Mouse (Mus musculus) CH12.LX (cell line): ENCODE measurements at regions not wholly inside any gene's neighbourhood (a gene's known extent, or its start where the extent isn't known, plus 50 kb on each side); places are given as distances from the start of the nearest gene placed in this dataset.
A peak's percentile ranks its signal among the peaks of the same experiment; 100 is the strongest.

ENCODE experiments used
- DNase-seq: peaks from one replicate; pipeline ENCODE4 v3.0.0-alpha.2; 2013; ENCODE audit errors: extremely low read depth
- H3K27ac ChIP-seq: 2 replicates; pipeline ENCODE4 v1.5.1; 2012; ENCODE audit warnings: low read depth, mild to moderate bottlenecking, control low read depth, moderate library complexity; ENCODE audit not compliant: insufficient read depth
- H3K27me3 ChIP-seq: replicated peaks from 2 replicates; pipeline ENCODE3; 2012; ENCODE audit warnings: inconsistent platforms
- H3K36me3 ChIP-seq, 2 experiments: replicated peaks in 1 of 2; 2 replicates each; pipeline versions ENCODE3 to v1.6.1; 2012; ENCODE audit warnings: inconsistent platforms in 1 of 2, low read length in 1 of 2, mild to moderate bottlenecking in 1 of 2, mixed read lengths in 1 of 2, moderate library complexity in 1 of 2; ENCODE audit not compliant: control insufficient read depth in 1 of 2, insufficient read depth in 1 of 2
- H3K4me1 ChIP-seq, 2 experiments: 2 replicates each; pipeline ENCODE4 v1.6.1; 2012; ENCODE audit warnings: inconsistent platforms in 1 of 2, moderate library complexity in 1 of 2; ENCODE audit not compliant: insufficient read depth in 2 of 2, control insufficient read depth in 1 of 2
- H3K4me2 ChIP-seq: 2 replicates; pipeline ENCODE4 v1.6.1; 2012; ENCODE audit warnings: low read depth, mild to moderate bottlenecking, control low read depth; ENCODE audit not compliant: poor library complexity, insufficient read depth, severe bottlenecking
- H3K4me3 ChIP-seq, 3 experiments: fragments of 150-350 bp in 1 of 3; sonication (generic) in 1 of 3; replicated peaks in 1 of 3; 2 replicates each; pipeline versions ENCODE3 to v1.5.1; 2011 to 2012; ENCODE audit warnings: low read depth in 2 of 3, low read length in 2 of 3, mild to moderate bottlenecking in 2 of 3, moderate library complexity in 2 of 3, control low read depth in 1 of 3, improper control_type of control experiment in 1 of 3, inconsistent platforms in 1 of 3, mixed read lengths in 1 of 3; ENCODE audit not compliant: poor library complexity in 1 of 3
- H3K79me2 ChIP-seq: replicated peaks from 2 replicates; pipeline ENCODE4 v1.6.1; 2012; ENCODE audit warnings: mild to moderate bottlenecking, moderate library complexity; ENCODE audit not compliant: control insufficient read depth, poor library complexity, insufficient read depth, severe bottlenecking; ENCODE audit errors: extremely low read depth
- H3K9ac ChIP-seq: 2 replicates; pipeline ENCODE4 v1.6.1; 2012; ENCODE audit warnings: low read depth, mild to moderate bottlenecking, control low read depth, moderate library complexity; ENCODE audit not compliant: insufficient read depth
- H3K9me3 ChIP-seq: replicated peaks from 2 replicates; pipeline ENCODE3; 2012; ENCODE audit warnings: low read length, inconsistent platforms, mixed read lengths
- CHD1 ChIP-seq: IDR thresholded peaks from 2 replicates; pipeline ENCODE4 v1.6.1; 2012; ENCODE audit warnings: low read depth, low read length, improper control_type of control experiment, inconsistent platforms
- CHD2 ChIP-seq: IDR thresholded peaks from 2 replicates; pipeline ENCODE4 v1.6.1; 2011; ENCODE audit warnings: low read length, improper control_type of control experiment
- E2F4 ChIP-seq: IDR thresholded peaks from 2 replicates; pipeline ENCODE4 v1.6.1; 2011; ENCODE audit warnings: low read depth, low read length, improper control_type of control experiment; ENCODE audit not compliant: insufficient replicate concordance
- ELF1 ChIP-seq: IDR thresholded peaks from 2 replicates; pipeline ENCODE4 v1.6.1; 2014; ENCODE audit warnings: low read depth, mild to moderate bottlenecking, inconsistent platforms, low read length, improper control_type of control experiment
- EP300 ChIP-seq: IDR thresholded peaks from 2 replicates; pipeline ENCODE4 v1.6.1; 2011; ENCODE audit warnings: low read length, improper control_type of control experiment
- ETS1 ChIP-seq: conservative IDR thresholded peaks from 2 replicates; pipeline ENCODE4 v1.6.1; 2012; ENCODE audit warnings: low read depth, mild to moderate bottlenecking, inconsistent platforms, low read length, improper control_type of control experiment, moderate library complexity
- GABPA ChIP-seq: IDR thresholded peaks from 2 replicates; pipeline ENCODE4 v1.6.1; 2012; ENCODE audit warnings: low read depth, low read length, improper control_type of control experiment, inconsistent platforms; ENCODE audit not compliant: insufficient replicate concordance
- IRF4 ChIP-seq: IDR thresholded peaks from 2 replicates; pipeline ENCODE4 v1.6.1; 2014; ENCODE audit warnings: low read depth, mild to moderate bottlenecking, inconsistent platforms, low read length, improper control_type of control experiment
- JUN ChIP-seq: IDR thresholded peaks from 2 replicates; pipeline ENCODE4 v1.6.1; 2011; ENCODE audit warnings: low read depth, mild to moderate bottlenecking, low read length, improper control_type of control experiment, moderate library complexity; ENCODE audit not compliant: insufficient read depth
- JUND ChIP-seq: conservative IDR thresholded peaks from 2 replicates; pipeline ENCODE4 v1.6.1; 2011; ENCODE audit warnings: low read depth, low read length, improper control_type of control experiment
- KAT2A ChIP-seq: IDR thresholded peaks from 2 replicates; pipeline ENCODE4 v1.6.1; 2012; ENCODE audit warnings: low read length, improper control_type of control experiment, inconsistent platforms; ENCODE audit not compliant: insufficient replicate concordance
- MAFK ChIP-seq: IDR thresholded peaks from 2 replicates; pipeline ENCODE4 v1.6.1; 2011; ENCODE audit warnings: low read length, improper control_type of control experiment; ENCODE audit not compliant: insufficient replicate concordance
- MAX ChIP-seq: IDR thresholded peaks from 2 replicates; pipeline ENCODE4 v1.6.1; 2011; ENCODE audit warnings: low read length, improper control_type of control experiment
- MAZ ChIP-seq: IDR thresholded peaks from 2 replicates; pipeline ENCODE4 v1.6.1; 2012; ENCODE audit warnings: low read depth, mild to moderate bottlenecking, inconsistent platforms, low read length, improper control_type of control experiment, moderate library complexity
- MEF2A ChIP-seq: IDR thresholded peaks from 2 replicates; pipeline ENCODE4 v1.6.1; 2014; ENCODE audit warnings: low read depth, mild to moderate bottlenecking, inconsistent platforms, low read length, improper control_type of control experiment, borderline replicate concordance
- MYC ChIP-seq: IDR thresholded peaks from 2 replicates; pipeline ENCODE4 v1.6.1; 2011; ENCODE audit warnings: low read depth, mild to moderate bottlenecking, improper control_type of control experiment, low read length
- NRF1 ChIP-seq: IDR thresholded peaks from 2 replicates; pipeline ENCODE4 v1.6.1; 2014; ENCODE audit warnings: low read depth, mild to moderate bottlenecking, inconsistent platforms, low read length, improper control_type of control experiment, moderate library complexity
- PAX5 ChIP-seq: IDR thresholded peaks from 2 replicates; pipeline ENCODE4 v1.6.1; 2012; ENCODE audit warnings: low read length, inconsistent platforms, mixed read lengths
- POLR2A ChIP-seq: IDR thresholded peaks from 2 replicates; pipeline ENCODE4 v1.6.1; 2011; ENCODE audit warnings: low read depth, mild to moderate bottlenecking, improper control_type of control experiment, low read length
- RCOR1 ChIP-seq: conservative IDR thresholded peaks from 2 replicates; pipeline ENCODE4 v1.6.1; 2012; ENCODE audit warnings: low read depth, mild to moderate bottlenecking, inconsistent platforms, low read length, improper control_type of control experiment
- SMC3 ChIP-seq: IDR thresholded peaks from 2 replicates; pipeline ENCODE4 v1.6.1; 2011; ENCODE audit warnings: low read depth, low read length, improper control_type of control experiment
- TBP ChIP-seq: conservative IDR thresholded peaks from 2 replicates; pipeline ENCODE4 v1.6.1; 2011; ENCODE audit warnings: low read depth, low read length, improper control_type of control experiment
- TCF12 ChIP-seq: IDR thresholded peaks from 2 replicates; pipeline ENCODE4 v1.6.1; 2014; ENCODE audit warnings: low read depth, mild to moderate bottlenecking, inconsistent platforms, low read length, improper control_type of control experiment
- USF2 ChIP-seq: conservative IDR thresholded peaks from 2 replicates; pipeline ENCODE4 v1.6.1; 2011; ENCODE audit warnings: low read depth, low read length, improper control_type of control experiment
- ZC3H11A ChIP-seq: IDR thresholded peaks from 2 replicates; pipeline ENCODE4 v1.6.1; 2012; ENCODE audit warnings: low read depth, mild to moderate bottlenecking, inconsistent platforms, low read length, improper control_type of control experiment
- dilution Hi-C: fragments of 300-500 bp; cut with MboI; formaldehyde crosslinking; loops from 2 replicates; pipeline ENCODE4 v1.14.3; 2020; ENCODE audit warnings: low sequenced_read_pairs; ENCODE audit not compliant: extremely low pct_unique_long_range_greater_than_20kb, extremely low pct_ligation_motif_present
- in situ Hi-C: fragments of 300-500 bp; cut with MboI; formaldehyde crosslinking; loops from 3 replicates; pipeline ENCODE4 v1.14.3; 2019; ENCODE audit warnings: low sequenced_read_pairs, low pct_ligation_motif_present, low pct_unique_long_range_greater_than_20kb, mixed read lengths

DNA sequence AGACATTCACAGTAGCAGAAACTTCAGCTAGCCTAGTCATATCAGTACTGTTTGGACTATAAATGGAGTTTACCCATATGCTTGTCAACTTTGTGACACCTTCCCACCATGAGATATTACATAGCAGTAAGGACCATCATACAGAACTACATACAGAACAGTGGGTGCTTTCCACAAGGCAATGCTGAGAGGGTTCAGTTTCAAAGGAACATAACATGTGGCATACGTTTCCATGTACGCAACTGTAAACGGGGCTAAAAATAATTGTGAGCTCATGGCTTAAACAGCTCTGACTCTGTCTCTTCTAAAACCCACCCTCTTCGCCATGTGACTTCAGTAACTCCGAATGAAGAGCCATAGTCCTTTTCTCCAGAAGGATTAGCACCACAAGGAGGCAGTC, 109.0 kb upstream of the Rasgrp1 start:
- H3K4me2 ChIP-seq: 0 out of 2 replicates have a peak overlapping the region, but pooled peaks have one; percentile 29
- no peaks in the 10 kb centered on the region for H3K9me3 ChIP-seq
- in situ Hi-C loops (loop anchor here (25.0 kb wide), 1 partner anchor 565 kb away; the partner anchor contains the start of gene Tmco5), dilution Hi-C loops (no loop called here)
- no peak for TF ChIP-seq TBP
- TF ChIP-seq EP300: peak; percentile 31; the same call in 1 of the 2 replicates
- no peak for TF ChIP-seq MAZ
- no peak for TF ChIP-seq USF2
- no peak for TF ChIP-seq NRF1
- no peak for TF ChIP-seq CHD1
- peak; percentile 81 for TF ChIP-seq MEF2A
- TF ChIP-seq GABPA: no peak
- TF ChIP-seq CHD2: no peak
- no peak for TF ChIP-seq PAX5
- TF ChIP-seq JUN: no peak; the same call in 1 of the 2 replicates
- TF ChIP-seq POLR2A: no peak
- TF ChIP-seq IRF4: peak; percentile 76; the same call in 1 of the 2 replicates
- peak; percentile 21; the same call in 1 of the 2 replicates for TF ChIP-seq ETS1
- no peak for TF ChIP-seq SMC3
- no peak for TF ChIP-seq ZC3H11A
- TF ChIP-seq MAX: 0 out of 2 replicates have a peak, but pooled peaks have one; percentile 32
- TF ChIP-seq JUND: peak; percentile 67
- TF ChIP-seq ELF1: no peak
- no peak for TF ChIP-seq E2F4
- TF ChIP-seq KAT2A: no peak
- TF ChIP-seq MAFK: no peak
- no peak for TF ChIP-seq MYC
- TF ChIP-seq TCF12: no peak
- no peak for TF ChIP-seq RCOR1
- H3K36me3 ChIP-seq: no peaks in the 10 kb centered on the region
- no peaks in the 10 kb centered on the region for H3K79me2 ChIP-seq
- H3K9ac ChIP-seq: no peak overlapping the region
- H3K4me3 ChIP-seq: no peak overlapping the region
- no peak overlapping the region for H3K27ac ChIP-seq
- peaks cover 8 to 9% of the 10 kb centered on the region in 2 experiments for H3K4me1 ChIP-seq
- no peak for DNase-seq
- no peaks in the 10 kb centered on the region for H3K27me3 ChIP-seq
